Mouse (Mus musculus) neural tube, embryonic 14.5 days (tissue): ENCODE measurements around the gene Cmpk2. TPM values are rescaled to one million over a fixed set of nuclear protein-coding genes. Genes with fewer than 3 reads are reported as not detected.
"Not testable (repeated sequence)": the region's sequence is repeated elsewhere in the genome, so short reads cannot be mapped to it uniquely, and the experiment has no call there.

Source experiments
- ATAC-seq: fragments of 200-750 bp; cut with Nextera tagmentation; 2 replicates; pipeline ENCODE4 v1.8.0; 2017; ENCODE audit warnings: low read depth, mild to moderate bottlenecking, moderate TSS enrichment, moderate library complexity
- H3K27ac ChIP-seq: fragments of 300-500 bp; sonication (generic); 2 replicates; pipeline ENCODE4 v1.5.1; 2014; ENCODE audit warnings: low read depth, mild to moderate bottlenecking, control low read depth, low read length, moderate library complexity, mixed read lengths
- H3K27me3 ChIP-seq: fragments of 300-500 bp; sonication (generic); 2 replicates; pipeline ENCODE4 v1.6.1; 2014; ENCODE audit warnings: low read length; ENCODE audit not compliant: control insufficient read depth, insufficient read depth
- H3K36me3 ChIP-seq: fragments of 300-500 bp; sonication (generic); 2 replicates; pipeline ENCODE4 v1.6.1; 2014; ENCODE audit warnings: low read length, mixed read lengths; ENCODE audit not compliant: control insufficient read depth, insufficient read depth
- H3K4me1 ChIP-seq: fragments of 300-500 bp; sonication (generic); 2 replicates; pipeline ENCODE4 v1.6.1; 2014; ENCODE audit warnings: low read length; ENCODE audit not compliant: control insufficient read depth, insufficient read depth
- H3K4me2 ChIP-seq: fragments of 300-500 bp; sonication (generic); 2 replicates; pipeline ENCODE4 v1.6.1; 2014; ENCODE audit warnings: mild to moderate bottlenecking, low read depth, low read length, control low read depth
- H3K4me3 ChIP-seq: fragments of 300-500 bp; sonication (generic); 2 replicates; pipeline ENCODE4 v1.5.1; 2014; ENCODE audit warnings: low read depth, low read length, control low read depth, mixed read lengths
- H3K9ac ChIP-seq: fragments of 300-500 bp; sonication (generic); replicated peaks from 2 replicates; pipeline ENCODE4 v1.6.1; 2014; ENCODE audit warnings: low read depth, mild to moderate bottlenecking, control low read depth, low read length, mixed read lengths
- H3K9me3 ChIP-seq: fragments of 300-500 bp; sonication (generic); 2 replicates; pipeline ENCODE4 v1.6.1; 2016; ENCODE audit warnings: low read length; ENCODE audit not compliant: control insufficient read depth
- WGBS: fragments of 180-500 bp; shearing (Covaris S2); extraction: QIAGEN DNeasy Blood & Tissue Kit; methylation state at CpG from one replicate; pipeline ENCODE4 v1.1.7; 2014; 5-methylcytosine and 5-hydroxymethylcytosine counted together
- polyA plus RNA-seq: library from polyadenylated mRNA; unstranded; fragments of >200 nt; fragmentation: Nextera tagmentation; extraction: Ambion mirVana; gene quantifications from 2 replicates; pipeline ENCODE4 v1.2.1, GENCODE M21; 2014

The Cmpk2 gene
- polyA plus RNA-seq, 1 experiment from 2014 or later = 22.9 TPM

DNA sequence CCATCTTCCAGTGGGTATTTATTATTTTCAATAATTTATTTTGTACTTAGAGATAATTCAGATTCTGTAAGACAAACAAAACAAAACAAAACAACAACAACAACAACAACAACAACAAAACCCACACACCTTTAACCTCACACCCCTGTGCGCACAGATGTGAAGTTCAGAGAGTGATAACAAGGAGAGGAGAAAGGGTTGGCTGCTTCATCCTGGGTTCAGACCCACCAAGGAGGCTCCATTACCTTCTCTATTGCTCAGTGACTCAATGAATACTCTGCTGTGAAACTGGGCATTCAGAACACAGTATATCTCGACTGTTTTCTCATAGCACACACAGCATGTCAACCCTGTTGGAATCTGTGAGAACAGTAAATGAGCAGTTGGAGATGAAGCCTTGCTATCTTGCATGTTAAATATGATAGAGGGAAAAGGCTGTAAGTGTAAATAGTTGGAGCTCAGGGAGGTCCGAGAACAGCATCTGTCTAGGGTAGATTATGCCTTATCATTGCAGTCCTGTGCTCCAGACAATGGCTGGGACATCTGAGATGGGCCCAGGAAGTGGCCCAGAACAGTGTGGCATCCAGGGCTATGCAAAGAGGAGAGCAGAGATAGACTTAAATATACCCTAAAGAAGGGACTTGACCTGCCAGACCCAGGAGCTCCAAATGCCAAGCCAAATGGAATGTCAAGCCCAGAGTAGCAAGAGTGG is 3.9 kb downstream of the Cmpk2 start:
- H3K4me1 ChIP-seq = no peaks in the 10 kb centered on the region
- ATAC-seq = no peak
- 87% methylated on average over 3 of the region's 3 CpGs for WGBS

DNA sequence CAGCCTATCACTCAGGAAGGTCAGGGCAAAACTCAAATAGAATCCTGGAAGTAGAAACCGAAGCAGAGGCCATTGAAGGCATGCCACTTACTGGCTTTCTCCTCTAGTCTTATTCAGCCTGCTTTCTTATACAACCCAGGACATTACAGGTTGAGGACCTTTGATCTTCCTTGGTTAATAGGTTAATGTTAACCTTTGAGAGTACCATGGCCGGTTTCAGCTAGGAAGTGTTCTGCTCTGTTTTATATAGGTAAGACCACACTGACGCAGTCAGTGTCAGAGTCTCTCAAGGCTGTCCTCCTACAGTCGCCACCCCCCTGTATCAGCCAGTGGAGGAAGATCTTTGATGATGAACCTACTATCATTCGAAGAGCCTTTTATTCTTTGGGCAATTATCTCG is 4.7 kb downstream of the Cmpk2 start:
- no peak overlapping the region for H3K4me3 ChIP-seq
- H3K4me2 ChIP-seq = no peak overlapping the region
- H3K27ac ChIP-seq = no peak overlapping the region
- no peaks in the 10 kb centered on the region for H3K27me3 ChIP-seq
- no peaks in the 10 kb centered on the region for H3K36me3 ChIP-seq
- H3K9me3 ChIP-seq = no peaks in the 10 kb centered on the region
- H3K4me1 ChIP-seq = no peaks in the 10 kb centered on the region
- 90% methylated on average over 6 of the region's 6 CpGs for WGBS
- ATAC-seq = no peak
- H3K9ac ChIP-seq = no peak overlapping the region

More for the DNA sequence above, 3.9 kb downstream of the Cmpk2 start:
- Histone ChIP-seq H3K27me3 (no peaks in the 10 kb centered on the region), H3K36me3 (no peaks in the 10 kb centered on the region), H3K4me3 (no peak overlapping the region), H3K27ac (no peak overlapping the region), H3K4me2 (no peak overlapping the region), H3K9me3 (no peaks in the 10 kb centered on the region), H3K9ac (no peak overlapping the region)

DNA sequence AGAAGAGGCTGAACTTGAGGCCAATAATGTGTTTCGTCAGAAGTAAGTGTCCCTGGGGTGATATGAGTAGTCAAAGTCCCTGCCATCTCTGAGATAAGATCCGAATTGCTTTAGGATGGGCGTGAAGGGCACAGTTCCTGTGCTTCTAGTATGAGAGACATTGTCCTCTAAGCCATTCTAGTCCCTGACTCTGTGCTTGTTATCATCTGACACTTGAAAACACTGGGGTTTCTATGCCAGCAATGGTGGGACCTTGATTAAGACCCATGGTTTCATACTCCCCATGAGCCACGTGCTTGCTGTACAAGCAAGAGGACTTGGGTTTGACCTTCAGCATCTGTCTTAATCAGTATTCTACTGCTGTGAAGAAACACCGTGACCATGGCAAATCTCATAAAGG is 8.2 kb downstream of the Cmpk2 start:
- H3K36me3 ChIP-seq = no peaks in the 10 kb centered on the region
- 82% methylated on average over 5 of the region's 5 CpGs for WGBS
- ATAC-seq = no peak
- no peaks in the 10 kb centered on the region for H3K27me3 ChIP-seq
- H3K4me2 ChIP-seq = no peak overlapping the region
- no peaks in the 10 kb centered on the region for H3K4me1 ChIP-seq
- H3K4me3 ChIP-seq = no peak overlapping the region
- H3K9me3 ChIP-seq = no peaks in the 10 kb centered on the region
- no peak overlapping the region for H3K9ac ChIP-seq
- H3K27ac ChIP-seq = no peak overlapping the region

DNA sequence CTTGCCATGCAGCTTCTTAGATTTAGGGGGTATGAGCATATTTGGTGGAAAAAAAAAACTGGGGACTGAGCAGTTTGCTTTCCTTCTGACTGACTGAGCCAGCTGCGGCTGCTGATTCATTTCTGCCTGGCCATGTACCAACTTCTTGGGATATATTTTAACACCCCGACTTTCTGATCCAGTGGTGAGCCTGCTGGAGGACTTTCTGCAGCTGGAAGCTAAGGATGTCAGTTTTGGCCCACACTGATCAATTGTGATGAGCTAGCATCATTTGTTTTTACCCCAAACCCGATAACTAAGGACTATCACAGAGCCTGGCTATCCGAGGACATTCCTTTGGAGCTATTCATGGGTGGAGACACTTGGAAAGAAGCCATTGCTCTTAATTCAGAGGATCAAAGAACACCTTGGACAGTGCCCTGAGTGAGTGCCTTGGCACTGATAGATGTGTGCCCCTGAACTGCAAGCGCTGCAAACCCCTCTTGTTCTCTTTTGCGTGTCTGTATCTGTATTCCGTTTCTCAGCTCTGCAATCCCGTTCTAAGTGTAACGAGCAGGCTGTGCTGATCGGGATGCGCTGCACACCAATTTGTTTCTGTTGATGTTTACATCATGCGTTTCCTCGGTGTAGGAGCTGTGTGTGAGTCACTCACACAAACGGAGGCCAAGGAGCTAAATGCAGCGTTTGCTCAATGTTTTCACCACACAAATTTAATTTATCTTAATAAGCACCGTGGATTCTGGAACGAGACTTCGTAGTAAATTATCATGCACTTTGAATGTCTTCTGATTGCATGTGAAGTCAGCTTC is 9.4 kb downstream of the Cmpk2 start:
- H3K36me3 ChIP-seq = no peaks in the 10 kb centered on the region
- H3K9me3 ChIP-seq = no peaks in the 10 kb centered on the region
- no peak overlapping the region for H3K4me2 ChIP-seq
- WGBS = 84% methylated on average over 18 of the region's 18 CpGs
- H3K9ac ChIP-seq = no peak overlapping the region
- no peak for ATAC-seq
- H3K27ac ChIP-seq = no peak overlapping the region
- no peaks in the 10 kb centered on the region for H3K4me1 ChIP-seq
- H3K27me3 ChIP-seq = no peaks in the 10 kb centered on the region
- H3K4me3 ChIP-seq = no peak overlapping the region

DNA sequence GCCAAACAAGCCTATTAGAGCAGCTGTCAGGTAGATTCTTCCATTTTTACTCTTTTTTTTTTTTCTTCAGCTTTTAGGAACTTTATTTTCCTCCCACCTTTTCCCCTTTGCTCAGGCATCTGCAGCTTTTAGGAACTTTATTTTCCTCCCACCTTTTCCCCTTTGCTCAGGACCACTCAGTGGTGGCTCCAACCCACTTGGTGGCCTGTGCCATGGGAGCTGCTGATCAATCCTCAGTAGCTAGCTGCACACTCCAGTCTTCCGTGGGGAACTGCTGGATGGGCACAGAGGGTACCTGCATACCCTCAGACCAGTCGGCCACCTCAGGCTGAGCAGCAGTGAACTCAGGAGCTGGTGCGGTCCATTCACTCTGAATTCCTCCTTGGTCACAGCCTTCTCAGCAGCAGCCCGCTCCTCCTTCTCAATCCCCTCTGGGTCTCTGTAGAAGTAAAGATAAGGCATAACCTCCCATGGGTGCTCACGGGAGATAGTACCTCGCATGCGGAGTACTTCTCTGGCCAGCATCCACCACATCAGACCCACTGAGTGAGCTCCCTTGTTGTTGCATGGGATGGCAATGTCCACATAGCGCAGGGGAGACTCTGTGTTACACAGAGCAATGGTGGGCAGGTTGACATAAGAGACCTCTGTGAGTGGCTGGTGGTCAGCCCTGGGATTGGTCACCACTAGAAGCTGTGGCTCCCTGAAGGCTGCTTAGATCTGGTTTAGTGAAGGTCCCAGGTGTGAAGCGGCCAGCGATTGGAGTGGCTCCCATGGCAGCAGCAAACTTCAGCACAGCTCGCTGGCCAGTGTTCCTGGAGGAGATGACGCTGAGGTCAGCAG is 17.0 kb downstream of the Cmpk2 start:
- not testable (repeated sequence) for H3K4me1 ChIP-seq, ATAC-seq, H3K9me3 ChIP-seq, H3K4me3 ChIP-seq, H3K27me3 ChIP-seq, H3K27ac ChIP-seq, H3K36me3 ChIP-seq, H3K9ac ChIP-seq, H3K4me2 ChIP-seq
- WGBS = 94% methylated on average over 12 of the region's 12 CpGs

DNA sequence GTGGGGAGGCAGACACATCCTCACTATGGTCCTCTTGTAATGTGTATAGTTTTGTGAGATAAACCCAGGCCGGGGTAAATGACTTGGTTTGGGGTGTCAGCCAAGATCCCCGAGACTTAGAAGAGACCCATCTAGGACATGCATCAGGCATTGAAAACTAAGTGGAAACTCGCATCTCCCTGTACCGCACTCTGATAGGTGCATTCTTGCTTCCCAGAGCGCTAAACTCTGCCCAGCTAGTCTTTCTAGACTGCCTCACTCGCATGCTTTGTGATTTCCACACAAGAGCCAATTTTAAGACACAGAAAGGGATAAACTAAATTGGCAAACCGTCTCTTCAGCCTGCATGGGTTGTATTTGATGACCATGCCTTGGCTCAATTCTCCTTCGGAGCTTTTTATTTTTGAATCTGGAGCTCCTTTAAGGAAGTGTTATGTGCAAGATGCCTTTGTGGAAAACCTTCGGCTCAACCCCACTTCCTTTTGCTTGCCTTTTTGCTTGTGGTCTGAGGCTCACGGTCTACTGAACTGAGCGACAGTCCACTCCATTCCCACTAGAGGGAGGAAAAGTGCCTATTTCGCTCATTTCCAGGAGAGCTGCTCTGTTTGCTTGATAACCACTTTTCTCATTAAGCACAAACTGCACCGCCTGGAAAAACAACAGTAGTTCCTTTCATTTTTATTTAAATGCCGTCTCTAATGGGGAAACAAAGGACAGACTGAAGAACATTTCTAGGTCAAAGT is 19.0 kb downstream of the Cmpk2 start:
- Histone ChIP-seq H3K9ac (no peak overlapping the region), H3K4me1 (peaks cover 9% of the 10 kb centered on the region; the same call in 1 of the 2 replicates), H3K4me2 (0 out of 2 replicates have a peak overlapping the region, but pooled peaks have one; percentile 1), H3K36me3 (no peaks in the 10 kb centered on the region), H3K9me3 (no peaks in the 10 kb centered on the region), H3K27ac (no peak overlapping the region), H3K27me3 (no peaks in the 10 kb centered on the region), H3K4me3 (no peak overlapping the region)
- WGBS = 40% methylated on average over 14 of the region's 14 CpGs
- peak; percentile 58; the same call in 1 of the 2 replicates for ATAC-seq

DNA sequence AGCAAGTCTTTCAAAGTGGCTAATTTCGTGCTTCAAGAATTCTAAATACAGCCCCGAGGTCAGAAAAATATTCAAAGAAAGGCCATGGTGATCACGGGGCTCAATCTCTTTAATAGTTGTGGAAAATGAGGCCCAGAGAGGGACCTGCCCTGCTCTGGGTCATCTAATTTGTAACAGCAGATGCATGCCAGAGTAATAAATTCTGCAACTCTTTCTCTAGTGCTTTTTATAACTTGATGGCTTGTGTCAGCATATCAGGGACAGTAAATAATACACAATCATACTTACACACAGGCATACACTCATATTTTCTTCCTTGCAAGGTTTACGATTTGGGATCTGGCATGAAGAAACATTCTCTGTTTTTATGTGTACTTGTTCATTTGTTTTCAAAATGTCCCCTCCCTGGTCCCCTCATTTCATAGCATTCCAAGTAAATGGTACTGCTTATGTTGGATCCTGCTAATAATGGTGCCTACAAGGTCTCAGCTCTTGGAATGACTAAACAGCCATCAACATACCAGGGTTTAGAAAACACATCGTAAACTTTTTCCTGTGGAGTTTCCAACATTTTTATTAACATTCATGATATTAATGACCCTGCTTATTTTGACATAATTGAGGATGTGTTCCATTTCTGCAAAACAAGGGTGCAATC is 19.7 kb downstream of the Cmpk2 start:
- Histone ChIP-seq H3K4me3 (no peak overlapping the region), H3K9ac (no peak overlapping the region), H3K9me3 (no peaks in the 10 kb centered on the region), H3K27ac (no peak overlapping the region), H3K36me3 (no peaks in the 10 kb centered on the region), H3K4me1 (peaks cover 9% of the 10 kb centered on the region; the same call in 1 of the 2 replicates), H3K4me2 (0 out of 2 replicates have a peak overlapping the region, but pooled peaks have one; percentile 1), H3K27me3 (no peaks in the 10 kb centered on the region)
- no peak for ATAC-seq
- 28% methylated on average over 5 of the region's 5 CpGs for WGBS

- H3K4me3 ChIP-seq = no peak overlapping the region
- ATAC-seq = no peak
- 37% methylated on average over 1 of the region's 1 CpGs for WGBS
- H3K36me3 ChIP-seq = no peaks in the 10 kb centered on the region
- H3K9ac ChIP-seq = no peak overlapping the region
- H3K27ac ChIP-seq = no peak overlapping the region
- H3K27me3 ChIP-seq = no peaks in the 10 kb centered on the region
- no peak overlapping the region for H3K4me2 ChIP-seq
- no peaks in the 10 kb centered on the region for H3K9me3 ChIP-seq
- peaks cover 9% of the 10 kb centered on the region; the same call in 1 of the 2 replicates for H3K4me1 ChIP-seq
These were observed 20.9 kb downstream of the Cmpk2 start for GRCm38 (mm10) chr12:26489942-26490341.
